Mouse (Mus musculus): ENCODE results near the gene Nup54.

Gene Nup54

GRCm38 (mm10) chr5:92438540-92438939, 3.5 kb upstream of the Nup54 start:
- H3K27me3 ChIP-seq (ENCODE audit: control insufficient read depth, insufficient read depth, low read length, poor library complexity, severe bottlenecking), result no peaks in the 10 kb centered on the region
- H3K36me3 ChIP-seq (ENCODE audit: control insufficient read depth, insufficient read depth, low read length, poor library complexity, severe bottlenecking), result 0 out of 2 replicates have a peak, but pooled peaks cover 3% of the 10 kb centered on the region
- no peak for DNase-seq (ENCODE audit: low read depth, low spot score)

GRCm38 (mm10) chr5:92434571-92434985, 441 bp downstream of the Nup54 start:
- Histone ChIP-seq H3K36me3 (ENCODE audit: control insufficient read depth, insufficient read depth, low read length, poor library complexity, severe bottlenecking) (no peaks in the 10 kb centered on the region), H3K27me3 (ENCODE audit: control insufficient read depth, insufficient read depth, low read length, poor library complexity, severe bottlenecking) (no peaks in the 10 kb centered on the region)
- no peak for DNase-seq (ENCODE audit: low read depth, low spot score)

DNA sequence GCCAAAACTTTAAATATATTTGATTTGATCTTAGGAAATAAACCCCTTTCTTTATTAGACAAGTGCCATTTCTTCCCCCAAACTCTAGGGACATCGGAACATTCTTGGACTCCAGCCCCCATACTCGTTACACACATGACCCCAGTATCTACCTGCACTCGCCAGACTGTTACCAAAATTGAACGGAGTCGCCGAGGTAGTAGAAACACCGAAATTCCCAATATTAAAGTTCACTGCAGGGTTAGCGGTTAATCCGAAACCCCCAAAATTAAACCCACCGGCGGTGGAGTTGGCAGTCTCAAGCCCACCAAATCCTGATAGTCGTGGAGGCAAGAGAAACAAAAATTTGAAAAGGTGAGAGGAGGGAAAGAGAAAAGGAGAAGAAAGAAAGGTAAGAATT, 949 bp downstream of the Nup54 start:
- Histone ChIP-seq H3K36me3 (ENCODE audit: control insufficient read depth, insufficient read depth, low read length, poor library complexity, severe bottlenecking) (0 out of 2 replicates have a peak, but pooled peaks cover 2% of the 10 kb centered on the region), H3K27me3 (ENCODE audit: control insufficient read depth, insufficient read depth, low read length, poor library complexity, severe bottlenecking) (no peaks in the 10 kb centered on the region)
- DNase-seq (ENCODE audit: low read depth, low spot score), result no peak

DNA sequence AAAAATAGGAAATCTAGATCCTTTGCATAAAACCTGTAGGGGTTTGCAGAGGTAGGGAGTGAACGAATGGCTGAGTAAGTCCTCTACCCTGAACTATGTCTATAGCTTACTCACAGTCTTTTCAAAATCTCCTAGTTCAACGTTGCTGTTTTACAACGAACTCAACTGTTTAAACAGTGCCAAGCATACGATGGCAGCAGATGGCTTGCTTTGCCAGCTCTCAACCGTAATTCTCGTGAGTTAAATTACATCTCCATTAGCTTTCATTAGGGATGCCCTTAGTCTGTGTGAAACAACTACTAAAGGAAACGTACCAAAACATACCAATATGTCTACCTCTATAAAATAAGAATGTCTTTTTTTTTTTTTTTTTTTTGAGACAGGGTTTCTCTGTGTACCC, 3.4 kb downstream of the Nup54 start:
- H3K36me3 ChIP-seq (ENCODE audit: control insufficient read depth, insufficient read depth, low read length, poor library complexity, severe bottlenecking), result peaks cover 8% of the 10 kb centered on the region
- no peaks in the 10 kb centered on the region for H3K27me3 ChIP-seq (ENCODE audit: control insufficient read depth, insufficient read depth, low read length, poor library complexity, severe bottlenecking)
- no peak for DNase-seq (ENCODE audit: low read depth, low spot score)

- no peak for DNase-seq (ENCODE audit: low read depth, low spot score)
- no peaks in the 10 kb centered on the region for H3K27me3 ChIP-seq (ENCODE audit: control insufficient read depth, insufficient read depth, low read length, poor library complexity, severe bottlenecking)
Observed at GRCm38 (mm10) chr5:92430723-92431122, 4.3 kb downstream of the Nup54 start.

DNA sequence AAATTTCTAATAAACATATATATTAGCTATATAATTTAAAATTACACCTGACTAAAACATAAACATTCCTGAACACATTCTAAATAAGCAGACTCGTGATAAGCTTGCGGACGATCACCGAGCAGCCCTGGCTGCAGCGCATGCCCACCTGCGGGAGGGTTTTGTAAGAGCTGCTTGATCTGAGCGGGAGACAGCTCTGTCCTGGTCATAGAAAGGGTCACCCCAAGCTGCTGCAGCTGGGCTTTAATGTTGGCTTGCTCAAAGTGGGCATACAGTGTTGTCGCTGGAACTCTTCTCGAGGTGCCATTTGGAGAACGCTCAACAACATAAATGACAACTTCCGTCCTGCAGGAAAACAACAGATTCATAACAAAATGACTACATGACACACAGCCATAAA, 10.9 kb downstream of the Nup54 start:
- H3K27me3 ChIP-seq (ENCODE audit: control insufficient read depth, insufficient read depth, low read length, poor library complexity, severe bottlenecking), result no peaks in the 10 kb centered on the region
- H3K36me3 ChIP-seq (ENCODE audit: control insufficient read depth, insufficient read depth, low read length, poor library complexity, severe bottlenecking), result peaks cover 17% of the 10 kb centered on the region
- DNase-seq (ENCODE audit: low read depth, low spot score), result no peak

More at GRCm38 (mm10) chr5:92430723-92431122, 4.3 kb downstream of the Nup54 start:
- H3K36me3 ChIP-seq (ENCODE audit: control insufficient read depth, insufficient read depth, low read length, poor library complexity, severe bottlenecking), result peaks cover 8% of the 10 kb centered on the region

DNA sequence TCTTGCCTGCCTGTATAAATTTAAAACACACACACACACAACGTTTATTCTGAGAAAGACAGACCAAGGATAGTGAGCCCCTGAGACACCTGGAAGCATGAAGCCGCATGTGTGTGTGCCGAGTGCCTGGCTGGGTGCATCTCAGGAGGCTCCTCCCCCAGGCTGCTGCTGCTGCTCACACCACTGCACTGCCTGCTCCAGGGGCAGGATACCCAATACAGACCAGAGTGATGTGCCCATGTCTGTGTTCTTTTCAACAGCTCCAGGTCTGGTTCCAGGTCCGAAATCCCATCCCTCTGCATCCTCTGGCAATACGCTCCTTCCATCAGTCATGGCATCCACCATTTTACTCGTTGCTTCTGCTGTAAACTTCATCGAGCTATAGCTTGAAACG, 21.0 kb downstream of the Nup54 start:
- no peaks in the 10 kb centered on the region for H3K27me3 ChIP-seq (ENCODE audit: control insufficient read depth, insufficient read depth, low read length, poor library complexity, severe bottlenecking)
- peaks cover 4% of the 10 kb centered on the region for H3K36me3 ChIP-seq (ENCODE audit: control insufficient read depth, insufficient read depth, low read length, poor library complexity, severe bottlenecking)
- DNase-seq (ENCODE audit: low read depth, low spot score), result no peak

DNA sequence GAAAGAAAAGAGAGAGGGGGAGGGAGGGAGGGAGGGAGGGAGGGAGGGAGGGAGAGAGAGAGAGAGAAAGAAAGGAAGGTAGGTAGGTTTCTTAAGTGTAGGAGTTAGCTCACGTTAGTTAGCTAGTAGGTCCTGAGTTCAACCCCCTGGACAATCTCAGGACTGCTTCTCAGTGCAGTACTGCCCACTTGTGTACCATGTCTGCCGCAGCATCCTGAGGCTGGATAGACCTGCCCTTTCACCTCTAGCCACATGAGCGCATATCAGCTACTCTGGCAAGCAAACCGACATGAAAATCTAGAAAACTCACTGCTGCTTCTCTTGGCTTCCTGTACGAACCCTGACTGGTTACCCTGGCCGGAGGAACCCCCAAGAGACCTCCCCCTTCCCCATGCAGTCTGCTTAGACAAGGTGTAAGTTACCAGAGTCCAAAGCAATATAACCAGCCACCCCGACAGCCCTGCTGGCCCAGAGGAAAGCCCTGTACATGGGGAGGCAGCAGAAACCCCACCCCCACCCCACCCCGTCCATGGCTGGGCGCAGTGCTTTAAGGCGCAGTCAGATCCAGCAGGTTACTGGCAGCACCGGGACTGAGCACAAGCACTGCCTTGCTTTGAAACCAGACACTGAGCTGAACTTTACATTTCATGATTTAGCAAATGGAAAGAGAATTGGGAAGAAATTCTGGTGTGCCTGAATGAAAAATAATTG, 21.6 kb downstream of the Nup54 start:
- DNase-seq (ENCODE audit: low read depth, low spot score), result no peak
- Histone ChIP-seq H3K36me3 (ENCODE audit: control insufficient read depth, insufficient read depth, low read length, poor library complexity, severe bottlenecking) (peaks cover 3% of the 10 kb centered on the region), H3K27me3 (ENCODE audit: control insufficient read depth, insufficient read depth, low read length, poor library complexity, severe bottlenecking) (no peaks in the 10 kb centered on the region)

DNA sequence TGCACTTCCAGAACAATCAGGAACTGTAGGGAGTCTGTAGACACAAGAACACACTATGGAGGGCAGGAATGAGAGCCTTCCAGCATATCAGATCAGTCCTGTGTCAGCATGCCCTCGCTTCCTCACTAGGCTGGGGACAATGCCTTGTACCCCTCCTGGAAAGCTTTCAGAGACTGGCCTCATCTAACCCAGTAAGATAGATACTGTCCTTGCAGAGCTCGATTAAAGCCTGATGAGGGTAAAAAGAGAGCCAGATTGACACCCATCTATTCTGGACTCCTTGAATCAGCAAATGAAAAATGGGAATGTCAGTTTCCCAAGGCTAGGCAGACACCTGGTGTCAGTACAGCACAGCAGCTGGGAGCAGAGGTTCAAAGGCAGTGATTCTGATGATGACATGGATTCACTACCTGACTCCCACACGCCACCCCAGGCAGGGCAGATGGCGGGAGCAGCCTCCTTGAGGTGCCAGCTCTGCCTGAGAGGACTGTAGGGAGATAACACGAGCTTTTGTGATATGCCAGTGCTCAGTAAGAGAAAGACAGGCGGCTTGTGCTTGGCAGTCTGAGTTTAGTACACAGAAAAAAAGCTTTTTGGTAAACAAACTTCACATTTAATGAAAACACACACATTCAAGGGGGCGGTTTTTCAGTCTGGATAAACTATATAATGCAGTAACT, 23.4 kb downstream of the Nup54 start:
- Histone ChIP-seq H3K36me3 (ENCODE audit: control insufficient read depth, insufficient read depth, low read length, poor library complexity, severe bottlenecking) (peaks cover 3% of the 10 kb centered on the region), H3K27me3 (ENCODE audit: control insufficient read depth, insufficient read depth, low read length, poor library complexity, severe bottlenecking) (no peaks in the 10 kb centered on the region)
- no peak for DNase-seq (ENCODE audit: low read depth, low spot score)

DNA sequence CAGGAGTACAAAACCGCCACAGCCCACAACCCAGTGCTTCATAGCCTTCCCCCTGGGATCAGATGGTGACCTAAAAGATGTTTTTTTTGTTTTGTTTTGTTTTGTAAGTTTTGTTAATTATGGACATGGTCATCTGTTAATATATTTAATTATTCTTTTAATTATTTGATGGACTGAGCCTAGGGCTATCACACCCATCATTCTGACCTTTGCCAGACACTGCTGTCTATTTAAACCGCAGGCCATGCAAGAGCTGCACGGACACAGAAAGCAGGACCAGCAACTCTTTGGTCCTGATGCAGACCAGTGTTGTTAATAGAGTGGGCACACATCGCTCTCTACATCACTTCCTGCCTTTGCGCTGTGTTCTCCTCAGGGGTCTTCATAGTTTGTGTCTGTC, 24.5 kb downstream of the Nup54 start:
- DNase-seq (ENCODE audit: low read depth, low spot score), result no peak
- Histone ChIP-seq H3K36me3 (ENCODE audit: control insufficient read depth, insufficient read depth, low read length, poor library complexity, severe bottlenecking) (no peaks in the 10 kb centered on the region; the same call in 1 of the 2 replicates), H3K27me3 (ENCODE audit: control insufficient read depth, insufficient read depth, low read length, poor library complexity, severe bottlenecking) (no peaks in the 10 kb centered on the region)

GRCm38 (mm10) chr5:92409361-92410155, 25.5 kb downstream of the Nup54 start:
- no peak for DNase-seq (ENCODE audit: low read depth, low spot score)
- Histone ChIP-seq H3K27me3 (ENCODE audit: control insufficient read depth, insufficient read depth, low read length, poor library complexity, severe bottlenecking) (no peaks in the 10 kb centered on the region), H3K36me3 (ENCODE audit: control insufficient read depth, insufficient read depth, low read length, poor library complexity, severe bottlenecking) (no peaks in the 10 kb centered on the region; the same call in 1 of the 2 replicates)

GRCm38 (mm10) chr5:92404400-92404678, 30.7 kb downstream of the Nup54 start:
- no peak for DNase-seq (ENCODE audit: low read depth, low spot score)
- Histone ChIP-seq H3K36me3 (ENCODE audit: control insufficient read depth, insufficient read depth, low read length, poor library complexity, severe bottlenecking) (no peaks in the 10 kb centered on the region), H3K27me3 (ENCODE audit: control insufficient read depth, insufficient read depth, low read length, poor library complexity, severe bottlenecking) (no peaks in the 10 kb centered on the region)

DNA sequence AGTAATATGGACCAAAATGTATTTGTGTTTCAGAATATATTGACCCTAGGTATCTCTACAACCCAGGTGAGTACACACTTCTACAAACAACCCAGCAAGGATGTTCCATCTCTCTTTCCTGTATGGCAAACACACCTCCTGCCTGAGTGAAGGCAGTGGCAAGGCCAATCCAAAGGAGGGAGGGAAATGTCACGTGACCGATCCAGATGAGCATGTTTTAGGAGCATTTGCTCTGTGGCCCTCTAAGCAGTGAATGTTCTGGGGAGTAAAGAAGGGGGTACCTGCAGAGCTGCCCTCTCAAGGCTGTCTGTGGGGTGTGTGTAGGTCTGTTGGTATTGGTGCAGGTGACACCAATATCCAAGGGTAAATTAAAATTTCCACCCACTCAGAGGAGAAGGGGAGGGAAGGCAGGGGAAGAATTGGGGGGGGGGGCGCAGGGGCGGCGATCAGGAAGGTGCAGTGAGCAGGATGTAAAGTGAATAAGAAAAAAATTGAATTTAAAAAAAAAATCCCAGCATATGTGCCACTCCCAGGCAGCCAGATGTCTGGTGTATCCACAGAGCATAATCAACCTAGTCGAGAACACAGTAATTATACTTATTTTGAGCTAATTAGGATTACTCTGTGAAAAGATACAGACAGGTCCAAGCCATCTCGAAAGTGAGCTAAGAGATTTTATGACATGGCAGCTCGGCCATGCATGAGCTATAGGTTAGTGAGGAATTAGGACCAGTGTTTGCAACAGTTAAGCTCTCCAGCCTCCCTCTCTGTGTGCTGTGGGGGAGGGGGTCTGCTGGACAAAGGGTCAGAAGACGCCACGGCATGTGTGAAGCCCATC, 31.2 kb downstream of the Nup54 start:
- DNase-seq (ENCODE audit: low read depth, low spot score), result no peak
- no peaks in the 10 kb centered on the region for H3K27me3 ChIP-seq (ENCODE audit: control insufficient read depth, insufficient read depth, low read length, poor library complexity, severe bottlenecking)
- H3K36me3 ChIP-seq (ENCODE audit: control insufficient read depth, insufficient read depth, low read length, poor library complexity, severe bottlenecking), result no peaks in the 10 kb centered on the region

- no peaks in the 10 kb centered on the region for H3K27me3 ChIP-seq (ENCODE audit: control insufficient read depth, insufficient read depth, low read length, poor library complexity, severe bottlenecking)
- H3K36me3 ChIP-seq (ENCODE audit: control insufficient read depth, insufficient read depth, low read length, poor library complexity, severe bottlenecking), result no peaks in the 10 kb centered on the region
- no peak for DNase-seq (ENCODE audit: low read depth, low spot score)
Observed at GRCm38 (mm10) chr5:92402816-92403215, 32.2 kb downstream of the Nup54 start.

Measured in splenic B cell, adult 2 months (primary cell).